Mouse (Mus musculus): ENCODE data around the gene Psg21.
"Not testable (repeated sequence)": the region's sequence is repeated elsewhere in the genome, so short reads cannot be mapped to it uniquely, and the experiment has no call there.

Psg21 gene

GRCm38 (mm10) chr7:18656625-18657024 is at the start of gene Psg21:
Gene Psg21, minus strand, starts transcription at chr7:18656725.
- ATAC-seq (ENCODE audit: insufficient number of reproducible peaks, low FRiP score, low TSS enrichment), result not testable (repeated sequence)

GRCm38 (mm10) chr7:18686085-18686484 is 29.6 kb upstream of the Psg21 start, which contains the start of gene Psg20:
Gene Psg20, minus strand, starts transcription at chr7:18686185.
- ATAC-seq (ENCODE audit: insufficient number of reproducible peaks, low FRiP score, low TSS enrichment), result no peak

GRCm38 (mm10) chr7:18685586-18685985 is 29.1 kb upstream of the Psg21 start:
- no peak for ATAC-seq (ENCODE audit: insufficient number of reproducible peaks, low FRiP score, low TSS enrichment)

- no peak for ATAC-seq (ENCODE audit: insufficient number of reproducible peaks, low FRiP score, low TSS enrichment)
These were observed 23.2 kb upstream of the Psg21 start for GRCm38 (mm10) chr7:18679772-18680171.

- not testable (repeated sequence) for ATAC-seq (ENCODE audit: insufficient number of reproducible peaks, low FRiP score, low TSS enrichment)
These were observed 29.6 kb downstream of the Psg21 start for GRCm38 (mm10) chr7:18626921-18627320.

- not testable (repeated sequence) for ATAC-seq (ENCODE audit: insufficient number of reproducible peaks, low FRiP score, low TSS enrichment)
These were observed 40.1 kb downstream of the Psg21 start, which contains the start of gene Psg23 for GRCm38 (mm10) chr7:18616401-18616800. Gene Psg23, minus strand, starts transcription at chr7:18616501.

All from cerebellum, adult (tissue).